13 mouse cellular contexts compared by ENCODE assay signal in genomic region chr11:112988900-112989299, GRCm38 (mm10).
DNase-seq lines count a peak whose midpoint lies in the region; ATAC-seq and TF ChIP-seq lines count a peak whose summit lies in the region.
"Had no signal": no experiment of that assay in that cellular context is flagged by ENCODE, and none has a peak within 500 bp of the region (broad histone marks: within the 10 kb centered on the region; RNA-seq: fewer than 3 reads in every experiment).

No protein-coding gene starts in this region.

- H3K9ac ChIP-seq in kidney, embryonic 16.5 days (replicated peaks; ENCODE audit: low read length): no peak overlapping the region
- H3K9ac ChIP-seq in midbrain, embryonic 13.5 days (replicated peaks): no peak overlapping the region
- H3K9ac ChIP-seq in midbrain, embryonic 11.5 days (ENCODE audit: low read length): no peak overlapping the region
- H3K9ac ChIP-seq in midbrain, postnatal 0 days (replicated peaks; ENCODE audit: low read length, poor library complexity, severe bottlenecking): no peak overlapping the region
- H3K9ac ChIP-seq: heart, embryonic 13.5 days had no signal

- 65% methylated on average over 1 of the region's 1 CpGs for WGBS in kidney, embryonic 16.5 days
- 50% methylated on average over 1 of the region's 1 CpGs for WGBS in kidney, adult 2 months
- 50% methylated on average over 1 of the region's 1 CpGs for WGBS in midbrain, embryonic 13.5 days
- 78% methylated on average over 1 of the region's 1 CpGs for WGBS in midbrain, embryonic 11.5 days
- 55% methylated on average over 1 of the region's 1 CpGs for WGBS in midbrain, postnatal 0 days

- no peaks in the 10 kb centered on the region; the same call in 1 of the 2 replicates for H3K27me3 ChIP-seq in kidney, embryonic 16.5 days (ENCODE audit: insufficient read depth, low read length)
- H3K27me3 ChIP-seq in kidney, adult 2 months (replicated peaks; ENCODE audit: control insufficient read depth, insufficient read depth, low read length): no peaks in the 10 kb centered on the region
- H3K27me3 ChIP-seq in midbrain, embryonic 13.5 days: no peaks in the 10 kb centered on the region; the same call in 1 of the 2 replicates
- no peaks in the 10 kb centered on the region; the same call in 1 of the 2 replicates for H3K27me3 ChIP-seq in midbrain, embryonic 11.5 days (ENCODE audit: control insufficient read depth, insufficient read depth, low read length)
- H3K27me3 ChIP-seq in midbrain, postnatal 0 days (ENCODE audit: insufficient read depth, low read length): no peaks in the 10 kb centered on the region

- no peaks in the 10 kb centered on the region for H3K36me3 ChIP-seq in kidney, embryonic 16.5 days (ENCODE audit: insufficient read depth, low read length)
- no peaks in the 10 kb centered on the region for H3K36me3 ChIP-seq in kidney, adult 2 months (ENCODE audit: control insufficient read depth, insufficient read depth, low read length)
- no peaks in the 10 kb centered on the region for H3K36me3 ChIP-seq in midbrain, embryonic 13.5 days
- H3K36me3 ChIP-seq in midbrain, embryonic 11.5 days (ENCODE audit: control insufficient read depth, insufficient read depth, low read length): no peaks in the 10 kb centered on the region
- H3K36me3 ChIP-seq in midbrain, postnatal 0 days (ENCODE audit: insufficient read depth, low read length): no peaks in the 10 kb centered on the region
- H3K36me3 ChIP-seq: heart, embryonic 13.5 days had no signal

- TF ChIP-seq POLR2A in kidney, adult 2 months (IDR thresholded peaks at IDR 0.05; ENCODE audit: low read depth, low read length): no peak

- H3K27ac ChIP-seq in kidney, embryonic 16.5 days (ENCODE audit: low read length): peak overlapping the region; percentile 9; the same call in 1 of the 2 replicates
- H3K27ac ChIP-seq in kidney, adult 2 months (ENCODE audit: insufficient read depth, low read depth, low read length): no peak overlapping the region
- no peak overlapping the region for H3K27ac ChIP-seq in midbrain, embryonic 13.5 days
- no peak overlapping the region for H3K27ac ChIP-seq in midbrain, embryonic 11.5 days (ENCODE audit: low read depth, low read length)
- no peak overlapping the region for H3K27ac ChIP-seq in midbrain, postnatal 0 days (ENCODE audit: low read depth, low read length)
- H3K27ac ChIP-seq: heart, embryonic 13.5 days had no signal

- no peak for ATAC-seq in cerebellum, adult (ENCODE audit: insufficient number of reproducible peaks, low FRiP score, low TSS enrichment)
- ATAC-seq in kidney, embryonic 16.5 days (ENCODE audit: low FRiP score, low TSS enrichment): no peak
- ATAC-seq in midbrain, embryonic 13.5 days: 0 out of 2 replicates have a peak, but pooled peaks have one; percentile 10
- no peak for ATAC-seq in midbrain, embryonic 11.5 days (ENCODE audit: low FRiP score)
- ATAC-seq in midbrain, postnatal 0 days (ENCODE audit: low FRiP score): no peak

- H3K9me3 ChIP-seq in kidney, embryonic 16.5 days (ENCODE audit: low read length): no peaks in the 10 kb centered on the region
- H3K9me3 ChIP-seq in midbrain, embryonic 13.5 days: no peaks in the 10 kb centered on the region
- H3K9me3 ChIP-seq in midbrain, embryonic 11.5 days (ENCODE audit: control insufficient read depth, low read length): no peaks in the 10 kb centered on the region
- H3K9me3 ChIP-seq in midbrain, postnatal 0 days (ENCODE audit: low read length): no peaks in the 10 kb centered on the region
- H3K9me3 ChIP-seq: heart, embryonic 13.5 days had no signal

- H3K4me3 ChIP-seq in kidney, embryonic 16.5 days (ENCODE audit: low read length): no peak overlapping the region
- no peak overlapping the region for H3K4me3 ChIP-seq in kidney, adult 2 months (ENCODE audit: insufficient read depth, low read depth, low read length)
- H3K4me3 ChIP-seq in midbrain, embryonic 13.5 days (replicated peaks): no peak overlapping the region
- H3K4me3 ChIP-seq in midbrain, embryonic 11.5 days (ENCODE audit: low read depth, low read length): no peak overlapping the region
- no peak overlapping the region for H3K4me3 ChIP-seq in midbrain, postnatal 0 days (ENCODE audit: low read depth, low read length)
- H3K4me3 ChIP-seq: heart, embryonic 13.5 days had no signal

- peaks cover 61% of the 10 kb centered on the region for H3K4me1 ChIP-seq in kidney, embryonic 16.5 days (ENCODE audit: insufficient read depth, low read length)
- peaks cover 10% of the 10 kb centered on the region; the same call in 1 of the 2 replicates for H3K4me1 ChIP-seq in kidney, adult 2 months (ENCODE audit: control insufficient read depth, insufficient read depth, low read length)
- H3K4me1 ChIP-seq in midbrain, embryonic 13.5 days (replicated peaks): peaks cover 45% of the 10 kb centered on the region
- peaks cover 16% of the 10 kb centered on the region for H3K4me1 ChIP-seq in midbrain, embryonic 11.5 days (ENCODE audit: control insufficient read depth, insufficient read depth, low read length)
- peaks cover 6% of the 10 kb centered on the region; the same call in 1 of the 2 replicates for H3K4me1 ChIP-seq in midbrain, postnatal 0 days (ENCODE audit: insufficient read depth, low read length)

- TF ChIP-seq CTCF in kidney, adult 2 months (conservative IDR thresholded peaks at IDR 0.05; ENCODE audit: insufficient read depth, insufficient read length, low read depth, low read length): no peak
- no peak for TF ChIP-seq CTCF in midbrain, postnatal 0 days (IDR thresholded peaks at IDR 0.05)

- DNase-seq in cerebellum, postnatal 10 days: peak; percentile 37 to 50
- no peak for DNase-seq in kidney, adult 2 months
- DNase-seq in midbrain, embryonic 11.5 days (ENCODE audit: low spot score, missing footprints): no peak
- DNase-seq in midbrain, postnatal 0 days (ENCODE audit: low spot score): peak; percentile 69
- DNase-seq in heart, adult 18-20 months: no peak
- DNase-seq: adrenal gland, postnatal 10 days; kidney, postnatal 10 days; spleen, adult 18-20 months had no signal

- H3K4me2 ChIP-seq in kidney, embryonic 16.5 days (replicated peaks; ENCODE audit: low read depth, low read length): no peak overlapping the region
- H3K4me2 ChIP-seq in midbrain, embryonic 13.5 days (replicated peaks): no peak overlapping the region
- H3K4me2 ChIP-seq in midbrain, embryonic 11.5 days: no peak overlapping the region
- no peak overlapping the region for H3K4me2 ChIP-seq in midbrain, postnatal 0 days (ENCODE audit: low read depth, low read length, poor library complexity, severe bottlenecking)
- H3K4me2 ChIP-seq: heart, embryonic 13.5 days; liver, embryonic 11.5 days had no signal

Comparison
In these comparisons a context has a peak if more than half of its experiments do, and no peak if none do; other contexts are left out.
1. DNase-seq: peak in cerebellum, postnatal 10 days (2 of 2) and midbrain, postnatal 0 days (single experiment); none in kidney, adult 2 months (single experiment), midbrain, embryonic 11.5 days (single experiment) and heart, adult 18-20 months (0 of 2).